Mouse (Mus musculus): ENCODE measurements around the gene Fbxo4. TPM values are rescaled to one million over a fixed set of nuclear protein-coding genes. Genes with fewer than 3 reads are reported as not detected.

The Fbxo4 gene
- polyA plus RNA-seq (2014; fragmentation: Illumina TruSeq; extraction: RNeasy Lipid Tissue Mini Kit (QIAGEN cat#74804); ENCODE audit: insufficient read depth, low read depth, low replicate concordance) = 18.8 TPM

DNA sequence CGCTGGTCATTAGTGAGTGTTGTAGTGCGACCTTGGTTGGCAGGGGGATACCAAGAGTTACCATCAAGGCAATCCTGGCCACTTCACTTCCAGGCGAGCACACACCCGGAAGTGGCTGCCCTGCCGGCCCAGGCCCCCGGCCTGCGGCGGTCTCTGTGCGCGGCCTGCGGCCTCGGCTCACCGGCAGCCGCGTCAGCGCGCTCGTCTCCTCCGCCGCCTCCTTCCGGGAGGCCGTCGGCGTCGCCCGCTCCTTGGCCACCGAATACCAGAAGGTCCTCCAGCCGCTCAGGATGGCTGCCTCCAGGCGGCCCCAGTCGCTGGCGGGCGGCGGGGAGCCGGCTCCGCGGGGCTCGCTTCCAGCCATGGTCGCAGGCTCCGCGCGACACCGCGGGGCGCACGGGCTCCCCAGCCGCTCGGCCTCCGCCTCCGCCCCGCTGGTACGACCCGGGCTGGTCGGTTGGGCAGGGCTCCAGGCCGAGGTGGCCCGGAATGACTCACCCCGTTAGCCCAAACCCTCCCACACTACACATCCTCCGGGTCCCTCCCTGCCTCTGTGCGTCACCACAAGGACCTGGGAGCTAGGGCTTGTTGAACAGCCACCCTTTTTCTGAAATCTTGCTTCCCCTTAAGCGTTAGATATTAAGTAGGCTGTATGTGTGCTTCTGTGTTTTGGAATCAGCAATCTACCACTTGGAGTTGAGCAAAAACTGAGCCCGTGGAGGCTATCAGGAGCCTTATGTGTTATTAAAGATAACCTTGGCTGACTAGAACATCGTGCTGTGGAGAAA is at the start of gene Fbxo4:
Gene Fbxo4, minus strand, starts transcription at position 513 of the 788 bp plus-strand sequence.

DNA sequence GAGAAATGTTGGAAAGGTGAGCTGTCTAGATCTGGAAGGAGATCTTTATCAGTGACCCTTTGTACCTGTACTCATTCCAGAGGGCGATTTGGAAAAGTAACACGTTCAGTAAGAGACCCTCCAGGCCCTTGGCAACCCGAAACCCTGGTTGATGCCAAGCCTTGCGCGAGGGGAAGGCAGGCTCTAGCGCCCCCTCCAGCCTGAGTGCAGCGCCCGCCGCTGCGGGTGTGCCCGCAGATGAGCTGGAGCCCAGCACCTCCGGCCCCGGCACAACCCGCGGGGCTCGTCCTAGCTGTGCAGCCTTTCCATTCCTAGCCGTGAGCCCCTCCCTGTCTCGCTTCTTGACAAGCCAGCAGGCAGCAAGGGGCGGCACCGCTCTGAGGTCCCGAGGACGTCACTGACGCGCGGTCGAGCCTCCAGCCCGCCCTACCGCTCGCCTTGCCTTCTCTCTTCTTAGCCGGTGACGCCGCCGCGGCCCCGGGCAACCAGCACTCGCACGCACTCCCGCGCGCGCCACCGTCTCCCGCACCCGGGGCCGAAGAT is 46.9 kb upstream of the Fbxo4 start, which contains the start of gene Oxct1:
Gene Oxct1, plus strand, starts transcription at position 153 of the 543 bp plus-strand sequence.

GRCm38 (mm10) chr15:3995448-3996266 is 16.3 kb upstream of the Fbxo4 start, which contains the start of gene AW549877:
Gene AW549877, minus strand, starts transcription at chr15:3995744.

Other genes starting within 250 kb of the Fbxo4 start
- 14.2 TPM for gene AW549877, start 16.2 kb upstream of the Fbxo4 start, polyA plus RNA-seq (2014; fragmentation: Illumina TruSeq; extraction: RNeasy Lipid Tissue Mini Kit (QIAGEN cat#74804); ENCODE audit: insufficient read depth, low read depth, low replicate concordance)
- 45.1 TPM for gene Oxct1, start 46.8 kb upstream of the Fbxo4 start, polyA plus RNA-seq (2014; fragmentation: Illumina TruSeq; extraction: RNeasy Lipid Tissue Mini Kit (QIAGEN cat#74804); ENCODE audit: insufficient read depth, low read depth, low replicate concordance)

All from lung, adult 10 weeks (tissue).